11 mouse cellular contexts compared by ENCODE assay signal in genomic region chr6:6459918-6460239, GRCm38 (mm10).
A peak's percentile ranks its signal among the peaks of the same experiment; 100 is the strongest.
DNase-seq lines count a peak whose midpoint lies in the region; ATAC-seq lines count a peak whose summit lies in the region.
"Had no signal": no experiment of that assay in that cellular context is flagged by ENCODE, and none has a peak within 500 bp of the region (broad histone marks: within the 10 kb centered on the region; RNA-seq: fewer than 3 reads in every experiment).

No protein-coding gene starts in this region.

- H3K9me3 ChIP-seq in hindbrain, embryonic 11.5 days (ENCODE audit: control insufficient read depth, low read length), result no peaks in the 10 kb centered on the region
- H3K9me3 ChIP-seq in midbrain, embryonic 13.5 days, result no peaks in the 10 kb centered on the region
- H3K9me3 ChIP-seq: liver, embryonic 15.5 days had no signal

- 16% methylated on average over 2 of the region's 2 CpGs for WGBS in hindbrain, embryonic 11.5 days
- WGBS in midbrain, embryonic 13.5 days, result 9% methylated on average over 2 of the region's 2 CpGs

- H3K27ac ChIP-seq in hindbrain, embryonic 11.5 days (ENCODE audit: low read depth, low read length), result no peak overlapping the region
- H3K27ac ChIP-seq in midbrain, embryonic 13.5 days, result peak overlapping the region; percentile 49
- H3K27ac ChIP-seq: liver, embryonic 15.5 days had no signal

- DNase-seq in kidney, adult 9 months, result peak; percentile 33
- DNase-seq in kidney, postnatal 10 days, result no peak
- peak; percentile 44 for DNase-seq in hindbrain, embryonic 11.5 days (ENCODE audit: low spot score)
- no peak for DNase-seq in adipocyte (ENCODE audit: low spot score)
- DNase-seq in lung, postnatal 10 days, result no peak
- DNase-seq: cerebellum, adult 11-12 months; lung, postnatal 4 days; right cerebral cortex, postnatal 14 days had no signal

- no peak overlapping the region for H3K4me3 ChIP-seq in hindbrain, embryonic 11.5 days (ENCODE audit: low read depth, low read length)
- H3K4me3 ChIP-seq in midbrain, embryonic 13.5 days (replicated peaks), result no peak overlapping the region
- H3K4me3 ChIP-seq: liver, embryonic 15.5 days had no signal

- ATAC-seq in hindbrain, embryonic 11.5 days (ENCODE audit: low FRiP score), result peak; percentile 55
- ATAC-seq in midbrain, embryonic 13.5 days, result peak; percentile 77
- no peak for ATAC-seq in CD4-positive, CD25-positive, alpha-beta regulatory T cell, adult 4 months

- H3K9ac ChIP-seq in hindbrain, embryonic 11.5 days (ENCODE audit: low read depth, low read length), result no peak overlapping the region
- no peak overlapping the region for H3K9ac ChIP-seq in midbrain, embryonic 13.5 days (replicated peaks)
- H3K9ac ChIP-seq: liver, embryonic 15.5 days had no signal

- no peak overlapping the region for H3K4me2 ChIP-seq in hindbrain, embryonic 11.5 days (replicated peaks; ENCODE audit: low read depth, low read length)
- H3K4me2 ChIP-seq in midbrain, embryonic 13.5 days (replicated peaks), result peak overlapping the region; percentile 37
- H3K4me2 ChIP-seq: liver, embryonic 15.5 days had no signal

- H3K27me3 ChIP-seq in hindbrain, embryonic 11.5 days (ENCODE audit: control insufficient read depth, insufficient read depth, low read length), result no peaks in the 10 kb centered on the region
- no peaks in the 10 kb centered on the region for H3K27me3 ChIP-seq in midbrain, embryonic 13.5 days
- H3K27me3 ChIP-seq: liver, embryonic 15.5 days had no signal

- H3K36me3 ChIP-seq in hindbrain, embryonic 11.5 days (ENCODE audit: control insufficient read depth, insufficient read depth, low read length), result no peaks in the 10 kb centered on the region
- no peaks in the 10 kb centered on the region for H3K36me3 ChIP-seq in midbrain, embryonic 13.5 days
- H3K36me3 ChIP-seq: liver, embryonic 15.5 days had no signal

- H3K4me1 ChIP-seq in hindbrain, embryonic 11.5 days (replicated peaks; ENCODE audit: control insufficient read depth, insufficient read depth, low read length), result peaks cover 2% of the 10 kb centered on the region; the same call in 1 of the 2 replicates
- H3K4me1 ChIP-seq in midbrain, embryonic 13.5 days (replicated peaks), result peaks cover 21% of the 10 kb centered on the region
- H3K4me1 ChIP-seq: liver, embryonic 15.5 days had no signal

Comparison
In these comparisons a context has a peak if more than half of its experiments do, and no peak if none do; other contexts are left out.
1. DNase-seq: peak in kidney, adult 9 months (single experiment) and hindbrain, embryonic 11.5 days (single experiment); none in kidney, postnatal 10 days (single experiment), adipocyte (single experiment) and lung, postnatal 10 days (single experiment).